Mouse (Mus musculus) urinary bladder, adult 18-20 months (tissue): Measurements from ENCODE around the gene Slc9a9.

Experiments used
- DNase-seq, 2 experiments: peaks; one replicate each; pipeline ENCODE4 v3.0.0; 2022; ENCODE audit warnings: low spot score in 2 of 2, mixed read lengths in 2 of 2

Gene Slc9a9

DNA sequence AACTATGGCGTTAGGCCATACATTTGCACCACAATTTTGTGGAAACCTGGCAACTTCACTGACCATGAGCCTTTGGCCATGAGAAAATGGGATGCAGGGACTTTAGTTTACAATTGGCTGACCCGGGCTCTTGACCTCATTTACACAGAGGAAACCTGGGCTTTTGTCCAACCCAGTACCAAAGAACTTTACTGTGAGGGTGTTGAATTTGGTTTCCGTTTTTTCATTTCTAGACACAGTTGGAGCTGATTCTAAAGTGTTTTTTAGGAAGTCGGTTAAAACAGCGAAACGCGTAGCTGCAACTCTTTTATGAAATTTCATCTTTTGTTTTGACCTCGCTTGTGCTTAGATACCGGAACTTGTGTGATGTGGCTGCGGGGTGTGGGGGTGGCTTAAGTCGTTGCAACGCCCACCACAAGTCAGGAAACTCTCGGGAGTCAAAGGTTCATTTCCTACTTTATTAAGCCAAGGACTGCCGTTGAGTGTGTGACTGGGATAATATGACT, 402.8 kb downstream of the Slc9a9 start:
- no peak for DNase-seq

- no peak for DNase-seq
These were observed 404.0 kb downstream of the Slc9a9 start for GRCm38 (mm10) chr9:95073691-95074090.

DNA sequence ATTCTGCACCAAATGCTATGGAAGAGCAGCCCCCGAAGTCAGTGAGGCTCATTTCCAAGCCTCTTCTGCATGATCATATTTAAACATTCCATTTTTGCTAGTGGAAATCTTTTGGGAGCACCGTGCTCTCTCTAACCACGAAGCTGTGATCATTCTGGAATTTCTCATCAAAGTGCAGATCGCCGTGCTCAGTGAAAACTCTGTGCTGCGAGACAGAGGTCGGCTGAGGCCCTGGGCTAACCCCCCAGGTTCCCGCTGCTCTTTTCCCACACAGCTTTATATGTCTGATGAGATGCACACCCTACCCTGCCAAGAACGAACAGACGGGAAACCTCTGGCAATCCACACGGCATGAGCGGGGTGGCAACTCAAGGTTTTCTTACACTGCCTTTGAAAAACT, 406.1 kb downstream of the Slc9a9 start:
- DNase-seq = no peak

- no peak for DNase-seq
These were observed 408.2 kb downstream of the Slc9a9 start for GRCm38 (mm10) chr9:95077938-95078337.

- DNase-seq = no peak
These were observed 408.9 kb downstream of the Slc9a9 start for GRCm38 (mm10) chr9:95078626-95079025.

- no peak for DNase-seq
These were observed 410.2 kb downstream of the Slc9a9 start for GRCm38 (mm10) chr9:95079951-95080350.

DNA sequence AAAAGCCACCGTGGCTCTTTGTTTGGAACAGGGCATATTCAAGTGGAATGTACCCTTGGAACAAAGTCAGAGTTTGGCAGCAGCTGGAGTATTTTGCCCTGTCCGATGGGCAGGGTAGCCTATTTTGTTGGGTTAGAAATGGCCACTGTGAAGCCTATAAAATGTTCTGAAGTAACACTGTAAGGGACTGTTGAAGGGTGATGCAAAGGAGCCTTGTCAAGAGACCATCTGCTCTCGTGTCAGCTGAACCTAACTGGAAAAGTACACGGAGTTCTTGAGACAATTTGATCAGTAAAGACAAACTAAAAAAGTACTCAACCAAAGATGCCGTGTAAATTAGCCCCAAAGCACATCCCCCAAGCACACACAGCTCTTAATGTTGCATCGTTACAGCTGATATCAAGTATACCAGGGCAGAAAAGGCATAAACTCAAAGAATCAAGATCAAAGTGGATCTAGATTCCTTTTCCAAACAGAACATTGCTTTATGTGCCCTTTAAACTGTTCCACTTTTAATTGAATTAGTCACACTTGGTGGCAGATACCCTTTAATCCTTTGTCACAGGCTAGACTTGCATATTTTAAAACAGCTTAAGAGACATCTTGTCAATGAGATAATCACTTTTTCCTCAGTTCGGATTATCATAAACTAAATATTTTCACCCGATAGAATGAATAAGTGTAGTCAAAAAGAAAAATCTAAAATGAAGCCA, 416.6 kb downstream of the Slc9a9 start:
- DNase-seq = no peak

DNA sequence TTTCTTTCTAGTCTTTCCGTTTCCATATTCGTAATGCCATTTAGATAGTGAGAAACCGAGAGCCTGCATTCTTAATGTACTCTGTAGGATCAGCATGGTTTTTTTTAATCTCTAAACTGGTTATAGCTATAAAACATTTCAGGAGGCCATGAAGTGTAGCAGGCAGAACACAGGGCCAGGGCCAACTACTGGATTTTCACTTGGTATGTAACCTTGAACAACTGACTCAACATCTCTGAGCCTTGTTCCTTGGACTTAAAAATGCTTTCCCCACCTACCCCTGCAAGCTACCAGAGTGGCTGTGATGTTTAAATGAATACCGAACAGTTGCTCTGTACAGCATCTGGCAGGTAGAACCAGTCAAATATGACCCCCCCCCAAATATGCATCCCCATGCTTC, 418.5 kb downstream of the Slc9a9 start:
- DNase-seq = no peak

DNA sequence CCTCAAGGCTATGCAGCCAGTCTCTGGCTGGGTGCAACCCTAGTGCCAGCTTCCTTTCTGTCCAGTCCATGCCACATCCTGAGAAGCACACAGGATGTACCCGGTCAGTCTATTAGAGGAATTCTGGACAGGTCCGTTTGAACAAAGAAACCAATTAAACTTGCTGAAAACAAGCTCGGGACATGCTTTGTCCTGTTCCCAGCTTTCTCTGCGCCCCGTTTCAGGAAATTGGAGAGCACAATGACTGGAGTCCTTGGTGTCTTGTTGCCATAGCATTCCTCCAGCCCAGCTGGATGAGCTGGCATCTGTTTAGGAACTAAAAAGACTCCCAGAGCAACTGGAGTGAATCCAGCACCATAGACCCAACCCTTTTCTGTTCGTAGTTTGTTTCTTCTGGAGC, 419.3 kb downstream of the Slc9a9 start:
- DNase-seq = no peak

- no peak for DNase-seq
These were observed 426.8 kb downstream of the Slc9a9 start for GRCm38 (mm10) chr9:95096486-95096885.

GRCm38 (mm10) chr9:95105768-95106167, 436.1 kb downstream of the Slc9a9 start:
- no peak for DNase-seq

DNA sequence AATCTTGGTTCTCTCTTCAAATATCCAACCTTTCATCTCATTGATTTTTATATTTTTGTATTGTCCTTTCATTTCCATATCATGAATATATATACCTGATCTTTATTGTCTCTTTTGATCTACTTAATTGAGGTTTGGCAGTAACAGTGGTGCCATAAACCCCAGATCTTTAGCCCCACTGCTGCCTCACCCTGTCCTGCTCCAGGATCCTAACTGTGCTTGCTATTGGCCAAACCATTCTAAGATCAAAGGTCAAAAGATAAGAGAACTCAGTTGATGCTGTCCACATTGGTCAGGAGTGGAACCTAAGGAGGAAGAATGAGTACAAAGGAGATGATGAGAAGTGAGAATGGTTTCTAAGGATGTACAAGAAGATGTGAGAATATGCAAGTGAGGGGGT, 440.1 kb downstream of the Slc9a9 start:
- no peak for DNase-seq

DNA sequence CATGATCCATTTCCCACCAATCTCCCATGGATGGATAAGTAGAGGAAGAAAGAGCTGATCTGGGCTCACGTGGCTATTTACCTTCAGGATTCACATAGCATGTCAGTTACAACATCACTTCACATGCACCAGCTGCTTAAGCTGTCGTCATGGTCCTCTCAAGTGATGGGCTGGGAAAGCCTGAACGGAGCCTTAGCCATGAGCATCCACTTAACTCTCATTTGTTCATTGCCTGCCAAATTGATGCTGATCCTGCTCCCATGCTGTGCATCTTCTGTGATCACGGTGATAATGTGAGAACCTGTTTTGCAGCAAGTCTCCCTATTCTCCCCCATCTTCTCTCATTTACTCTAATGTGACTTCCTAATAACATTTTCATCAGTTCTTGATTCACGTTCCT, 441.1 kb downstream of the Slc9a9 start:
- no peak for DNase-seq

GRCm38 (mm10) chr9:95111732-95112131, 442.0 kb downstream of the Slc9a9 start:
- DNase-seq = no peak

DNA sequence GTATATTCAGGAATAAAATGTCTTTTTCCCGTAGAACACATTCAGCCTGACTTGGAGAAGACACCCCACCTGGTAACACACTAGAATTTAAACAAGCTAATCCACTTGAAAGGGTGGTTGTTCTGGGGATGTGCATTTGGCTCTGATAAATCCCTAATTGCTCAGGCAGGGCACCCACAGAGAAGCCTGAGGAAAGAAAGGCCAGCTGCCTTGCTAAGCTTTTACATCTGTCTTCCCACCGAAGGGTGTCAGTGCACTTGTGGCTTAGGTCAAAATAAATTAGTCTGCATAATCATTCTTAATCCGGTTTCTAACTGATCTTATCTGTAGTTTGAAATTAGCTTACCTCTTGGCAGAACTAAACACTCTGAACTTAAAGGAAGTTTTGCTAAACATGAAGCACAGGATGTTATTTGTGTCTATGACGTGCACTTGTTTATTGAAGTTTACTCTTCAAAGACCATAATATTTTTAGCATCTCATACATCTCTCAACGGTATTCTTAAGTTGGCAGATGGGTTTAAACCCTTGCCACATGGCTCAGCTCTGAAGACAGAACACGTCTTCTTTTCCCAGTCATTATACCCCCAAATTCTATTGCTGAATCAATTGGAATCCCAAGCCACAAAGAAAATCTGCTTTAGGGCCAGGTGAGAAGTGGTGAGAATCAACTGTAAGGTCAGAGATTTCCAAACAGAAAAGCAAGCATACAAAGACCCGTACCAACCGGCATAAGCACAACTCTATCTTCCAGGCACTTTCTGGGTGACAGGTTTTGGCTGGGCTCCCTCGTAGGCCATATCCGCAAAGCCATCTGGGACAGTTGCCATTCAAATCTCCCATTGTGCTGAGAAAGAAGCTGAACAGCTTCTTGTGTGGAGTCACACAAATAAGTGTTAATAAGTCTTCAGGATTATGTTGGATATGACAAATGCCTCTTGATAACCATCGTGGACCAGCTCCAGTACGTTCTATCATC, 443.7 kb downstream of the Slc9a9 start:
- no peak for DNase-seq

DNA sequence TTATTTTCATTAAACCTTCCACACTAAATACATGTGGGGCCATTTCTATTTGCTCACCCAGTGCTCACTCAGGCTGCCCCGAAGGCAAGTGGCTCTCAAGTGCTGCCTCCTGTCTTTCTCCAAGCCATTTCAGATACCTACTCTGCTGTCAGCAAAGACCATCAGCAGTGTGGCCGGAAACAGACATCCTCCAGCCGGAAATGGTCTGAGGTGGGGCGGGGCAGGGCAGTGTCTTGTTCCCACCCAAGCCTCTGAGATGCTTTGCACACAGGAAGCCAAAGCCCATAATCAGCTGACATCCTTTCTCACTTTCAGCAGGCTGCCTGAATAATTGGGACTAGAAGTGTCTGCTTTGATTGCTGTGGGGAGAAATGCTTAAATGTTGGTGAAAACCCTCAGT, 450.4 kb downstream of the Slc9a9 start:
- DNase-seq = no peak

DNA sequence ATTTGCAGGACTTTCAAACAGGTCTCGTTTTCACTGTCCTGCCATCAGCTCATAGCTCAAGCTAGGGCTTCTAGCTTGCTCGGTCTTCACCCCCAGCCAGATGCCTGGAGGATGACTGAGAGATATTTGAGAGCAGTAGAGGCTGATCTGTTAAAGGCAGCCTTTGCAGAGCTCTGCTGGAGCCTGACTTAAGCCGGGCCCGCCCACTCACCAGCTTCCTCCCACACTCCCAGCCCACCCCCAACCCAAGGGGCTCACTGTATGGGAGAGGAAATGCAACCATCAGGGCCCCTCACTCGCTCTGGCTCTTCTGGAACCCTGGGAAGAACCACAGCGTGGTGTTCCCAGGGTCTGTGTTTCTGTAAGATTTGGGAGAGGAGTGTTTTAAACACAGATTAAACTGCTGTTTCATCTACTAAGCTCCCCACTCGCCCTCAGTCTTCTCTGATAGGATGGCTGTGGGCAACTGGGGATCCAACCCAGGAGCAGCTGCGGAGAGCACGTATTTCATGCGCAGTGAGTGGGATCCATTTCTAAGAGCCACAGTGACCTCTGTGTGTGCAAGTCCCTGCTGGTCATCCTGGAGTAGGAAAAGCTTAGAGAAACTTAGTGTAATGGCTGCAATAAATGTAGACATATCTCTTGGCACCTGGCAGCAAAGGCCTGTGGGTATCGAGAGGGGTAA, 451.6 kb downstream of the Slc9a9 start:
- no peak for DNase-seq

GRCm38 (mm10) chr9:95125683-95126082, 456.0 kb downstream of the Slc9a9 start:
- no peak for DNase-seq

- no peak for DNase-seq
These were observed 458.1 kb downstream of the Slc9a9 start for GRCm38 (mm10) chr9:95127774-95128173.

- DNase-seq = no peak
These were observed 479.6 kb downstream of the Slc9a9 start for GRCm38 (mm10) chr9:95149206-95149729.

- DNase-seq = no peak
These were observed 480.4 kb downstream of the Slc9a9 start for GRCm38 (mm10) chr9:95150096-95150495.

GRCm38 (mm10) chr9:95150597-95150996, 480.9 kb downstream of the Slc9a9 start:
- DNase-seq = no peak
